Mouse (Mus musculus): ENCODE measurements around the gene AC124108.1. TPM values are rescaled to one million over a fixed set of nuclear protein-coding genes. Genes with fewer than 3 reads are reported as not detected.

The AC124108.1 gene
- 0.04 TPM in 1 of 2 replicates, not detected in the other for polyA plus RNA-seq (2012; rRNA removed; ENCODE audit: low replicate concordance)

GRCm38 (mm10) chr1:132191093-132191785 is at the start of gene AC124108.1, which contains the start of gene Lemd1:
Gene AC124108.1 (plus strand): TSS chr1:132191457.
Gene Lemd1 (plus strand): TSS chr1:132191431.

GRCm38 (mm10) chr1:132229667-132230066 is 38.4 kb downstream of the AC124108.1 start, which contains the start of gene Gm10188:
Gene Gm10188 (minus strand): TSS chr1:132229767.

Other genes with a start within 250 kb of the AC124108.1 start
- 14.3 and 14.6 TPM in 2 replicates for gene Slc45a3, start 228.5 kb upstream of the AC124108.1 start, polyA plus RNA-seq (2012; rRNA removed; ENCODE audit: low replicate concordance)
- gene Elk4, start 183.8 kb upstream of the AC124108.1 start, polyA plus RNA-seq (2012; rRNA removed; ENCODE audit: low replicate concordance) = 28.4 and 31.0 TPM in 2 replicates
- gene Mfsd4a, start 123.4 kb upstream of the AC124108.1 start, polyA plus RNA-seq (2012; rRNA removed; ENCODE audit: low replicate concordance) = 4.3 and 9.2 TPM in 2 replicates
- gene Cdk18, start 51.8 kb upstream of the AC124108.1 start, polyA plus RNA-seq (2012; rRNA removed; ENCODE audit: low replicate concordance) = 22.3 and 23.9 TPM in 2 replicates
- gene Lemd1, start within 50 bp of the AC124108.1 start, polyA plus RNA-seq (2012; rRNA removed; ENCODE audit: low replicate concordance) = not detected in 2 replicates
- gene Gm10188, start 38.3 kb downstream of the AC124108.1 start, polyA plus RNA-seq (2012; rRNA removed; ENCODE audit: low replicate concordance) = not detected in 2 replicates
- 0.22 and 0.30 TPM in 2 replicates for gene Klhdc8a, start 107.2 kb downstream of the AC124108.1 start, polyA plus RNA-seq (2012; rRNA removed; ENCODE audit: low replicate concordance)
- 9.0 and 14.4 TPM in 2 replicates for gene Nuak2, start 124.7 kb downstream of the AC124108.1 start, polyA plus RNA-seq (2012; rRNA removed; ENCODE audit: low replicate concordance)
- gene Tmcc2, start 199.8 kb downstream of the AC124108.1 start, polyA plus RNA-seq (2012; rRNA removed; ENCODE audit: low replicate concordance) = 16.7 and 21.7 TPM in 2 replicates
- 11.2 and 14.3 TPM in 2 replicates for gene Dstyk, start 226.1 kb downstream of the AC124108.1 start, polyA plus RNA-seq (2012; rRNA removed; ENCODE audit: low replicate concordance)

Measured in mammary gland, adult 2 months (tissue).